Mouse (Mus musculus) spleen, adult 2 months (tissue): ENCODE measurements around the gene Nkain2. TPM values are rescaled to one million over a fixed set of nuclear protein-coding genes. Genes with fewer than 3 reads are reported as not detected.

Experiments
- DNase-seq, 2 experiments: peaks; one replicate each; pipeline versions ENCODE4 v3.0.0 to v3.0.0-alpha.2; 2012 to 2021; ENCODE audit warnings: low spot score in 2 of 2, low read depth in 1 of 2
- H3K27ac ChIP-seq: fragments of 200-500 bp; 2 replicates; pipeline ENCODE4 v1.5.1; 2012; ENCODE audit warnings: low read length, inconsistent platforms; ENCODE audit not compliant: insufficient read depth
- H3K27me3 ChIP-seq: fragments of 200-500 bp; 2 replicates; pipeline ENCODE4 v1.6.1; 2012; ENCODE audit warnings: mild to moderate bottlenecking, moderate library complexity, low read length, inconsistent platforms; ENCODE audit not compliant: control insufficient read depth, insufficient read depth
- H3K36me3 ChIP-seq: fragments of 200-500 bp; 2 replicates; pipeline ENCODE4 v1.6.1; 2012; ENCODE audit warnings: mild to moderate bottlenecking, low read length, inconsistent platforms; ENCODE audit not compliant: control insufficient read depth, insufficient read depth
- H3K4me1 ChIP-seq: fragments of 200-500 bp; 2 replicates; pipeline ENCODE4 v1.6.1; 2011; ENCODE audit warnings: inconsistent platforms; ENCODE audit not compliant: control insufficient read depth, insufficient read depth, insufficient read length
- H3K4me3 ChIP-seq: fragments of 200-500 bp; 2 replicates; pipeline ENCODE4 v1.5.1; 2011; ENCODE audit warnings: mild to moderate bottlenecking, inconsistent platforms; ENCODE audit not compliant: insufficient read depth, insufficient read length; ENCODE audit errors: extremely low read depth
- CTCF ChIP-seq: fragments of 200-500 bp; IDR thresholded peaks from 2 replicates; pipeline ENCODE4 v1.5.1; 2011; ENCODE audit warnings: mild to moderate bottlenecking, inconsistent platforms; ENCODE audit not compliant: insufficient read depth, insufficient read length, insufficient replicate concordance; ENCODE audit errors: extremely low read depth
- POLR2A ChIP-seq: fragments of 200-500 bp; IDR thresholded peaks from 2 replicates; pipeline ENCODE4 v1.6.1; 2011; ENCODE audit warnings: low read depth, low read length, inconsistent platforms
- WGBS: fragments of 180-500 bp; shearing (Covaris S2); methylation state at CpG from one replicate; pipeline ENCODE4 v1.1.7; 2018; 5-methylcytosine and 5-hydroxymethylcytosine counted together
- polyA plus RNA-seq: library from polyadenylated mRNA; depleted of rRNA; stranded (reverse); fragments of >200 nt; gene quantifications from 2 replicates; pipeline ENCODE4 v1.2.3, GENCODE M21; 2012; rRNA removed

The Nkain2 gene
- polyA plus RNA-seq, 1 experiment = 0.05 TPM

DNA sequence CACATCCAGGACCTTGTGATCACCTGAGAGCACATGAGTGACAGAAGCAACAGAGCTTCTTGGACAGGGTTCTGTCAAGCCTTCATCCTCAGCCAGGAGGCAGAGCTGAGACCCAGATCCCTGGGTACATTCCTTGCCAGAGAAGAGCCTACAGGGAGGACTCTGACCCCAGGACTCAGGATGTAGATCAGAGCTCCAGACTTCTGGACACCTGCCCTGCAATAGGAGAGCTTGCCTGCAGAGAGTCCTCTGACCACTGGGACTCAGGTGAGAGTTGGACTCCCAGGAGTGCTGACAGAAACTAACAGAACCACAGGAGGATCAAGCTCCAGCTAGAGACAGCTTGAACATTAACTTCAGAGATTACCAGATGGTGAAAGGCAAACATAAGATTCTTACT lies 1162.2 kb downstream of the Nkain2 start:
- no peak for DNase-seq
- H3K36me3 ChIP-seq = no peaks in the 10 kb centered on the region
- no peak overlapping the region for H3K4me3 ChIP-seq
- H3K4me1 ChIP-seq = no peaks in the 10 kb centered on the region
- H3K27me3 ChIP-seq = no peaks in the 10 kb centered on the region
- TF ChIP-seq POLR2A = no peak
- TF ChIP-seq CTCF = no peak
- no peak overlapping the region for H3K27ac ChIP-seq

DNA sequence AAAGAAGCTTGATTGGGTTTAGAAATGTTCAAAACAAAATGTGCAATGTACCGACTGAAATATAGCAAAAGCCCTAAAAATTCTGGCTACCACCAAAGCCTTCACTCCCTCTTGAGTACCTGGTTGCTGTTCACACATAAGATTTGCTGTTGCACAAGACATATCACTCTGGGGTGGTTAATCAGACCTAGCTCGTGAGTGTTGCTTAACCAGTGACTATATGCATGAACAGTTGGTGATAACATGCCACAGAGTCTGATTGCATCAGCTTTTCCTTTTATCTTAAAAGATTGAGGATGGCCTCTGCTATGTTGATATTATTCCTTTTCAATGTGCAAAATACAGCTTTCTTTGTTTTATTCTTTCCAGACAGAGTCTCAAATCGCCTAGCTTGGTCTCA lies 1243.0 kb downstream of the Nkain2 start:
- no peak overlapping the region for H3K4me3 ChIP-seq
- TF ChIP-seq CTCF = no peak
- no peak for TF ChIP-seq POLR2A
- H3K27me3 ChIP-seq = no peaks in the 10 kb centered on the region
- no peak overlapping the region for H3K27ac ChIP-seq
- no peaks in the 10 kb centered on the region for H3K4me1 ChIP-seq
- DNase-seq = no peak
- 80% methylated on average over 3 of the region's 3 CpGs for WGBS
- no peaks in the 10 kb centered on the region for H3K36me3 ChIP-seq

DNA sequence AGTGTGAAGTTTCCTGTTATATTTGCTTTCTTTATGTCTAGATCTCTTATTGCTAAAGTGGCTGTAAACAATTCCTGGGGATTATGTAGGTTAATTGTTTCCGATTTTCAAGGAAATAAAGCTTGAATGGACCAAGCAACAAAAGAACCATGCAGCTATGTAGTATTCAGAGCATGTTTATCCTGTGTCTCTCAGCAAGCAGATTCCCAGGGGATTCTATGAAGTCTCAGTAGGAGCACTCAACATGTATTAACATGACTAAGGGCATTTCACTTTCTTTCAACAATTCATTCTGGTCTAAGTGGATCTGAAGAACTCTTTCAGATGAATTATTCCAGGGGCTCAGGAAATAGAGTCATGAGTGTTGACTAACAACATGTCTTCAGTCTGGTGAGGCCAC lies 1244.2 kb downstream of the Nkain2 start:
- no peak for DNase-seq
- no peaks in the 10 kb centered on the region for H3K36me3 ChIP-seq
- 83% methylated on average over 1 of the region's 1 CpGs for WGBS
- H3K27ac ChIP-seq = no peak overlapping the region
- TF ChIP-seq POLR2A (no peak), CTCF (no peak)
- H3K4me3 ChIP-seq = no peak overlapping the region
- H3K27me3 ChIP-seq = no peaks in the 10 kb centered on the region
- H3K4me1 ChIP-seq = no peaks in the 10 kb centered on the region

Other genes with a start within 250 kb of the Nkain2 start
- gene Trdn, start 190.1 kb upstream of the Nkain2 start, polyA plus RNA-seq = 0.11 TPM in 1 of 2 replicates, not detected in the other